Mouse (Mus musculus) left cerebral cortex, adult 6 months (tissue): ENCODE measurements around the gene Tardbp. TPM values are rescaled to one million over a fixed set of nuclear protein-coding genes. Genes with fewer than 3 reads are reported as not detected.

ENCODE experiments used
- long read RNA-seq, 2 experiments: library from polyadenylated mRNA; unstranded; transcript quantifications; one replicate each; pipeline ENCODE4 v2.0.0; 2019 to 2020
- polyA plus RNA-seq: library from polyadenylated mRNA; unstranded; fragments of <200 nt; fragmentation: Nextera tagmentation; gene quantifications from 2 replicates; pipeline ENCODE4 v1.2.3, GENCODE M21; 2021

Gene Tardbp
- polyA plus RNA-seq, result 30.8 and 46.6 TPM in 2 replicates
- long read RNA-seq, experiment 1, full-length matches to known transcripts, result 69 of 133 reads
- long read RNA-seq, experiment 1, partial matches to known transcripts, result 2 of 133 reads
- long read RNA-seq, experiment 1, other reads (novel, unspliced or antisense), result 62 of 133 reads
- long read RNA-seq, experiment 2, full-length matches to known transcripts, result 17 of 46 reads
- long read RNA-seq, experiment 2, partial matches to known transcripts, result 2 of 46 reads
- long read RNA-seq, experiment 2, other reads (novel, unspliced or antisense), result 27 of 46 reads

GRCm38 (mm10) chr4:148626623-148627185 lies at the start of gene Tardbp:
TSS of gene Tardbp (minus strand) at chr4:148627019.

DNA sequence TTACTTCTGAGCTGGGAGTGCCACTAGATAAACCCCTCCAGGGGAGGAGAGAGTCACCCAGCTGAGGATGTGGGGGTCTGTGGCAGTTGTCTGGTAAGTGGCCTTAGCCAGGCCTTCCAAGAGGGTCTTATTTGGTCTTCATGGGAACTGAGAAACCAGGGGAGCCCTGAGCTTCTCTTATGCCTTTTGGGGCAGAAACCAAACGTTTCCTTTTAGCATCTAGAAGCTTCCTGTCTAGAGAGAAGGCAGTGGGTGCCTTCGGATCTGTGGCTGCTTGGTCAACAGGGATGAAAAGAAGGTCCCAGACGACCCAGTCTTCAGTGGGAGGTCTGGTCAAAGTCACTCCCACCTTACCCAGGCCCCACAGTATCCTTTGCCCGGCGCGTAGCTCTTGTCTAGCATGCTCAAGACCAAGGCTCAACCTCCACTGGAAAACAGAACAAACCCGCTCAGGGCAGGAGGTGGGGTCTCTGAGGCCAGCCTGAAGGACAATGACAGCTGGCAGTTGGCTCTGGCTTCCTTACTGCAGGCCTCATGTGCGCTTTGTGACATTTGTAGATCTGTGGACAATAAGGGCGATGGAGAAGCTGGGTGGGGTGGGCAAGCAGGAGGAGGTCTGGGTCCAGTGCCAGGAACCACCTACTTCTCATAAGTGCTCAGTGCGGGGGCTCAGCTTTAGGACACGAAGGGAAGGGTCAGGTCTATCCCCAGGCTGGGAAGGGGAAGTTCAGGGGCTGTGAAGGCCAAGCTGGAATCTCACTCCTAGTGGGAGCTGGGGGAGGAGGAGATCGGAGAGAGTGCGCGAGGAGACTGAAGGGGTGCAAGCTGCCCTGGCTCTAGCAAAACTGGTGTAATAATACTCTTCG lies 16.7 kb upstream of the Tardbp start, which contains the start of gene Gm572:
Gene Gm572 (plus strand): TSS at position 27 of the 866 bp plus-strand sequence.

GRCm38 (mm10) chr4:148602357-148603120 lies 24.3 kb downstream of the Tardbp start, which contains the start of gene Masp2:
TSS of gene Masp2 (plus strand) at chr4:148602554.

DNA sequence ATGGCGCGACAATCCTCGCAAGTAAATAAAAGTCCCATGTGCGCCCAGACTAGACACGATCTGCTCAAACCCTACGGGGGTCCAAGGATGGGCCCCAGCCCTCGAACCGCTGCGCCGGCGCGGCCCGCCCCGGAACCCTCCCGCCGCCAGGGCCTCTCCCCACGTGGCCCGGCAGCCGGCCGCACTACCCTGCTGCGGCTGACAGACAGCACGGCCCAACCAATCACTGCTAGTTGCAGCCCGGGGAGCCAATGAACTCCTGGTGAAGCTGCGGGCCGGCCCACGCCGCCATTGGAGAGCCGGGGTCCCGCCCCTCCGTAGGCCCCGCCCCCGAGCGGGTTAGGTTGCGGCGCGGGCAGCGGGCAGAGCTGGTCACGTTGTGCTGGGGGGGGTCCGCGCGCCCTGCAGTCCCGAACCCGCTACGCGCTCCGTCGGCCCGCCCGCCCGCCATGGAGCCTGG lies 35.6 kb downstream of the Tardbp start, which contains the start of gene Srm:
Gene Srm (plus strand): TSS at position 333 of the 460 bp plus-strand sequence.

Other genes starting within 250 kb of the Tardbp start
- gene Ubiad1, start 182.2 kb downstream of the Tardbp start, polyA plus RNA-seq, result 4.0 and 6.8 TPM in 2 replicates
- gene Mtor, start 178.4 kb downstream of the Tardbp start, polyA plus RNA-seq, result 15.0 and 23.5 TPM in 2 replicates
- 0.27 and 0.30 TPM in 2 replicates for gene Angptl7, start 126.6 kb downstream of the Tardbp start, polyA plus RNA-seq
- 27.5 and 31.5 TPM in 2 replicates for gene Exosc10, start 68.6 kb downstream of the Tardbp start, polyA plus RNA-seq
- 79.3 and 117 TPM in 2 replicates for gene Srm, start 35.5 kb downstream of the Tardbp start, polyA plus RNA-seq
- gene Masp2, start 24.5 kb downstream of the Tardbp start, polyA plus RNA-seq, result 0.16 TPM in 1 of 2 replicates, not detected in the other
- not detected in 2 replicates for gene Gm572, start 16.3 kb upstream of the Tardbp start, polyA plus RNA-seq
- 0.39 and 2.1 TPM in 2 replicates for gene Casz1, start 177.4 kb upstream of the Tardbp start, polyA plus RNA-seq